Comparison of ENCODE assay signal across 10 mouse cellular contexts in genomic region chr15:25510060-25510492, GRCm38 (mm10).
DNase-seq lines count a peak whose midpoint lies in the region; ATAC-seq and TF ChIP-seq lines count a peak whose summit lies in the region.
"Had no signal": no experiment of that assay in that cellular context is flagged by ENCODE, and none has a peak within 500 bp of the region (broad histone marks: within the 10 kb centered on the region; RNA-seq: fewer than 3 reads in every experiment).

No protein-coding gene starts in this region.

- 49% methylated on average over 8 of the region's 8 CpGs for WGBS in forebrain, embryonic 15.5 days
- 43% methylated on average over 8 of the region's 8 CpGs for WGBS in forebrain, embryonic 13.5 days
- WGBS in lung, embryonic 15.5 days, result 13% methylated on average over 8 of the region's 8 CpGs
- WGBS in embryonic facial prominence, embryonic 15.5 days, result 10% methylated on average over 8 of the region's 8 CpGs
- 19% methylated on average over 8 of the region's 8 CpGs for WGBS in limb, embryonic 14.5 days

- H3K4me3 ChIP-seq in forebrain, embryonic 15.5 days, result no peak overlapping the region
- no peak overlapping the region for H3K4me3 ChIP-seq in forebrain, embryonic 13.5 days
- H3K4me3 ChIP-seq in lung, embryonic 15.5 days, result no peak overlapping the region
- H3K4me3 ChIP-seq in embryonic facial prominence, embryonic 15.5 days (replicated peaks), result no peak overlapping the region
- H3K4me3 ChIP-seq in limb, embryonic 14.5 days (replicated peaks; ENCODE audit: low read length), result no peak overlapping the region
- H3K4me3 ChIP-seq: midbrain, embryonic 12.5 days had no signal

- H3K36me3 ChIP-seq in forebrain, embryonic 15.5 days, result no peaks in the 10 kb centered on the region
- H3K36me3 ChIP-seq in forebrain, embryonic 13.5 days (ENCODE audit: poor library complexity, severe bottlenecking), result no peaks in the 10 kb centered on the region
- no peaks in the 10 kb centered on the region for H3K36me3 ChIP-seq in lung, embryonic 15.5 days
- no peaks in the 10 kb centered on the region for H3K36me3 ChIP-seq in embryonic facial prominence, embryonic 15.5 days
- no peaks in the 10 kb centered on the region for H3K36me3 ChIP-seq in limb, embryonic 14.5 days (ENCODE audit: control insufficient read depth, insufficient read depth, low read length)
- H3K36me3 ChIP-seq: midbrain, embryonic 12.5 days had no signal

- no peak overlapping the region for H3K9ac ChIP-seq in forebrain, embryonic 15.5 days (replicated peaks)
- H3K9ac ChIP-seq in forebrain, embryonic 13.5 days, result no peak overlapping the region
- H3K9ac ChIP-seq in lung, embryonic 15.5 days, result no peak overlapping the region
- no peak overlapping the region for H3K9ac ChIP-seq in embryonic facial prominence, embryonic 15.5 days
- no peak overlapping the region for H3K9ac ChIP-seq in limb, embryonic 14.5 days (ENCODE audit: low read depth, low read length, severe bottlenecking)
- H3K9ac ChIP-seq: midbrain, embryonic 12.5 days had no signal

- H3K27ac ChIP-seq in forebrain, embryonic 15.5 days (replicated peaks), result no peak overlapping the region
- H3K27ac ChIP-seq in forebrain, embryonic 13.5 days, result no peak overlapping the region
- no peak overlapping the region for H3K27ac ChIP-seq in lung, embryonic 15.5 days
- H3K27ac ChIP-seq in embryonic facial prominence, embryonic 15.5 days (replicated peaks), result no peak overlapping the region
- H3K27ac ChIP-seq in limb, embryonic 14.5 days (replicated peaks; ENCODE audit: low read depth, low read length), result 0 out of 2 replicates have a peak overlapping the region, but pooled peaks have one; percentile 13

- no peak overlapping the region for H3K4me2 ChIP-seq in forebrain, embryonic 15.5 days (replicated peaks)
- no peak overlapping the region for H3K4me2 ChIP-seq in forebrain, embryonic 13.5 days
- no peak overlapping the region for H3K4me2 ChIP-seq in lung, embryonic 15.5 days
- H3K4me2 ChIP-seq in embryonic facial prominence, embryonic 15.5 days (replicated peaks), result peak overlapping the region; percentile 11; the same call in 1 of the 2 replicates
- H3K4me2 ChIP-seq in limb, embryonic 14.5 days (replicated peaks; ENCODE audit: low read depth, low read length, severe bottlenecking), result no peak overlapping the region; the same call in 1 of the 2 replicates
- H3K4me2 ChIP-seq: midbrain, embryonic 12.5 days had no signal

- DNase-seq in lung, postnatal 25 days (ENCODE audit: low spot score), result no peak
- no peak for DNase-seq in limb, embryonic 14.5 days (ENCODE audit: low spot score)
- DNase-seq in urinary bladder, postnatal 4 days (ENCODE audit: low spot score in 2 of 2), result no peak
- DNase-seq: left cerebral cortex, postnatal 4 days had no signal

- H3K4me1 ChIP-seq in forebrain, embryonic 15.5 days, result no peaks in the 10 kb centered on the region
- no peaks in the 10 kb centered on the region for H3K4me1 ChIP-seq in forebrain, embryonic 13.5 days
- peaks cover 9% of the 10 kb centered on the region for H3K4me1 ChIP-seq in lung, embryonic 15.5 days
- peaks cover 7% of the 10 kb centered on the region; the same call in 1 of the 2 replicates for H3K4me1 ChIP-seq in embryonic facial prominence, embryonic 15.5 days
- H3K4me1 ChIP-seq in limb, embryonic 14.5 days (ENCODE audit: control insufficient read depth, insufficient read depth, low read length), result no peaks in the 10 kb centered on the region

- ATAC-seq in forebrain, embryonic 15.5 days (replicated peaks), result peak; percentile 51; the same call in 1 of the 2 replicates
- ATAC-seq in forebrain, embryonic 13.5 days, result no peak
- ATAC-seq in lung, embryonic 15.5 days (ENCODE audit: borderline replicate concordance, extremely low read depth, low FRiP score, low TSS enrichment), result peak; percentile 19; the same call in 1 of the 2 replicates
- peak; percentile 39; the same call in 1 of the 2 replicates for ATAC-seq in embryonic facial prominence, embryonic 15.5 days (ENCODE audit: insufficient number of reproducible peaks, low FRiP score, low TSS enrichment, low read depth)
- ATAC-seq in limb, embryonic 14.5 days (ENCODE audit: low FRiP score, low read depth), result 0 out of 2 replicates have a peak, but pooled peaks have one; percentile 12
- ATAC-seq in granulocyte monocyte progenitor cell, adult 5-6 weeks (replicated peaks; ENCODE audit: poor library complexity, severe bottlenecking), result no peak

- no peak for TF ChIP-seq POLR2A in limb, embryonic 14.5 days (IDR thresholded peaks at IDR 0.05; ENCODE audit: borderline replicate concordance, extremely low read depth, insufficient read depth, insufficient read length)

- no peaks in the 10 kb centered on the region for H3K9me3 ChIP-seq in forebrain, embryonic 15.5 days
- no peaks in the 10 kb centered on the region for H3K9me3 ChIP-seq in forebrain, embryonic 13.5 days (replicated peaks)
- no peaks in the 10 kb centered on the region for H3K9me3 ChIP-seq in lung, embryonic 15.5 days
- H3K9me3 ChIP-seq in embryonic facial prominence, embryonic 15.5 days (replicated peaks), result no peaks in the 10 kb centered on the region
- no peaks in the 10 kb centered on the region for H3K9me3 ChIP-seq in limb, embryonic 14.5 days (ENCODE audit: control insufficient read depth, low read length)
- H3K9me3 ChIP-seq: midbrain, embryonic 12.5 days had no signal

- peaks cover 41% of the 10 kb centered on the region for H3K27me3 ChIP-seq in forebrain, embryonic 15.5 days
- H3K27me3 ChIP-seq in forebrain, embryonic 13.5 days, result peaks cover 50% of the 10 kb centered on the region
- H3K27me3 ChIP-seq in lung, embryonic 15.5 days, result no peaks in the 10 kb centered on the region
- no peaks in the 10 kb centered on the region for H3K27me3 ChIP-seq in embryonic facial prominence, embryonic 15.5 days
- no peaks in the 10 kb centered on the region for H3K27me3 ChIP-seq in limb, embryonic 14.5 days (ENCODE audit: control insufficient read depth, insufficient read depth, low read length)

Comparison
In these comparisons a context has a peak if more than half of its experiments do, and no peak if none do; other contexts are left out.
1. ATAC-seq: peak in forebrain, embryonic 15.5 days (single experiment), lung, embryonic 15.5 days (single experiment), embryonic facial prominence, embryonic 15.5 days (single experiment) and limb, embryonic 14.5 days (single experiment); none in forebrain, embryonic 13.5 days (single experiment) and granulocyte monocyte progenitor cell, adult 5-6 weeks (single experiment).